Mouse (Mus musculus): Measurements from ENCODE around the gene Elmo1.
"Not testable (repeated sequence)": the region's sequence is repeated elsewhere in the genome, so short reads cannot be mapped to it uniquely, and the experiment has no call there.

Elmo1 gene

DNA sequence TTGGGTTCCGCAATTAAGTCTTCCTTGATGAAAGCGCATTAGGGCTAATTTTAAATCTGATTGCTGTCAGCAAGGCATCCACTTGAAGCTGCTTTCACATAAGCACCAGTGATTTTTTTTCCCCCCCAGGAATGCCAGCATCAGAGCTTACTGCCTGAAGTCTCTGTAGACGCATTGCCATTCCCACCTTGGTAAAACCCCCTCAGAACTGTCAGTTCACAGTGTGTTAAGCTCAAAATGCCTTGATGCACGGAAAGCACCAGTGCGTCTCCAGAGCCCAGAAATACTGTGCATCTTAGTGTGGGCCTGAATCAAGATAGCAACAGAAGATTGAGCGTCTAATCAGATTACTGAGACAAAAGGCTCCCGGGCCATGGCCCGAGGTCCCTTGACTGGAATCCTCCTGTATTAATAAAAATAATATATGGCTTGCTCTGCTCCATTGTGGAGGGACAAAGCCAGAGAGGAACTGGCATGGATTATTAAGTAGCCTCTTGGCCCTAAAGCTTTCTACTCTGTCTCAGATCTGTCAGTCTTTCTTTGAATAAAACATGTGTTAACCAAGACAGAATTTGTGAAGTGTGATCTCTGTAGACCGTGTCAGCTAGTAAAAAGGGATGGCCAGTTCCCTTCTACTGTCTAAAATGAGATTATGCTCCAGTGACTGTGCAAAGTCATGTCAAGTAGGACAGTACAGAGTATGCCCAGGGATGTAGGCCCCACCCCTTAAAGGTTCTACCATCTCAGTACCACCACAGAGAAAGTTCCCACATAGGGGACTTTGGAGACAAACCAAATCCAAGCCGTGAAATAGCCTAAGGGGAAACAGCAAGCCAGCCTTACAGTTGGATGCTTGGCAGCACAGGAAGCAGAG, 525.4 kb downstream of the Elmo1 start:
- no peak for DNase-seq (ENCODE audit: low spot score)

DNA sequence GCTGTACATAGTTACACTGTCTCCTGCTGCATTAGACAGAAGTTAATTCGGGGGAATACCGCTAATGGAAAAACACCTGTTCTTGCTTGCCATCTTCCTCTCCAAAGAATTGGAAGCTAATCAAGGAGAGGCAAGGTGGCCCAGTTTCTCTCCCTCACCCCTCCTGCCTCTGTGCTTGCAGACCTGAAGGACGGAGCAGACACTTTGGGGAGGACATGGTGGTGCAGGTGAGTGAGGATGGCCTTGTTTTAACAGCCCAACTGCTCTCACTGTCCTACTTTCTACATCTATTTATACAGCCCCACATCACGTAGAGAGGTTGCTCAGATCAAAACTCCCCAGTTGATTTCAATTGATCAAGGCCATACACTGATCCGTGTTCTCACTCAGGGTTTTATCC, 529.5 kb downstream of the Elmo1 start:
- no peak for DNase-seq (ENCODE audit: low spot score)

DNA sequence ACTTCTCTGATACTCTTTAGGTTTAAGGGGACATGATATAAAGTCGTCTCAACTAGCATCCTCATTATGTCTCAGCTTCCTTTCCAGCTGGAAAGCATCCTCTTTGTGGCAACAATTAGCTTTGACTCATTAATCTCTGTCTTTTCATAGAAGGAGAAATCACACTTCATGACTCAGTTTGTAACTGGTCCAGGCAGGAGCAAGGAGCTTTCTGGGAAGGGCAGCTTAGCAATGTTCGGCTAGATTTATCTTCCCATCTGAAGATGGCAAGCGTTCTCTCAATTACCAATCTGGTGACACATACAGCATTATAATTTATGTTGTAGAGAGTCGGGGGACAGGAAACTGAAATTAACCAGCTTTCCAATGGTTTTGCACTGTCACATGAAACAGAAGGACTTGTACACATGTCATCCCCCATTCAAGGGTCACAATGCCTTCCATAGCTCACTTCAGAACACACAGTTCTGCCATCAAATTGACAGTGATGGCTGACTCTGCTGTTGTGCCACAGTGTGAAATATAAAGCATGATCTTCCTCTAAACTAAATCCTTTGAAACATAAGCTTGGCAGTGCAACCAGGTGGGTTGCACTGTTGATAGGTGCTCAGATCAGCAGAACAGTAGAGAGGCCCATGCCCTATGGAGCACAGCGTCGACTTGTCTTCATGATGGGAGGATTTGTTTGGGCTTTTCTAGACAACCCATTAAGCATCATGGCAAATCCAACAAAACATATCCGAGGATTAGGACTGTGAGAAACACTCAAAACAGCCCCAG, 532.9 kb downstream of the Elmo1 start:
- DNase-seq (ENCODE audit: low spot score): no peak

GRCm38 (mm10) chr13:20627796-20628195, 537.4 kb downstream of the Elmo1 start:
- no peak for DNase-seq (ENCODE audit: low spot score)

DNA sequence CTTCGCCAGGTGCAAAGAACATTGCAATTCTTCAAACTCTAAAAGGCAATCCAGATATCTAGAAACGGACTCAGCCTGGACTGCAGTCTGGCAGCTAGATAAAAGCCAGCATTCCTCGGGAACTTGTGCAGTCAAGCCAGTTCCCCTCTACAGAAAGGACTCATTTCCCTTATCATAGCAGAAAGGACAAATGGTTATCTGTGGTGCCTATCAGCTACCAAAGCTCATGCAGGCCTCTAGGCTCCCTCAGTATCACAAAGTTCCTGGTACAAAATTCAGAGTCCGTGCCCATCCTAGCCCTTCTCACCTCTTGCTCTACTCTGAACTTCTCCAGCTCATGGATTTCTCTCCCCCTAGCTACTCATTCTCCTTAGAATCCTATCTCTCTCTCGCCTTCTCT, 542.1 kb downstream of the Elmo1 start:
- no peak for DNase-seq (ENCODE audit: low spot score)

- not testable (repeated sequence) for DNase-seq (ENCODE audit: low spot score)
These were observed 544.3 kb downstream of the Elmo1 start for GRCm38 (mm10) chr13:20634679-20635078.

GRCm38 (mm10) chr13:20635646-20636045, 545.2 kb downstream of the Elmo1 start:
- peak; percentile 62 for DNase-seq (ENCODE audit: low spot score)
